Mouse (Mus musculus): ENCODE data around the gene Fam76b. TPM values are rescaled to one million over a fixed set of nuclear protein-coding genes. Genes with fewer than 3 reads are reported as not detected.
A peak's percentile ranks its signal among the peaks of the same experiment; 100 is the strongest.
"Not testable (repeated sequence)": the region's sequence is repeated elsewhere in the genome, so short reads cannot be mapped to it uniquely, and the experiment has no call there.

Fam76b gene
- total RNA-seq (2014; rRNA removed) (34.8 and 43.1 TPM in 2 replicates), polyA plus RNA-seq (2015; fragmentation: Nextera tagmentation; extraction: Ambion mirVana) (12.3 and 13.3 TPM in 2 replicates)

- Histone ChIP-seq H3K4me2 (ENCODE audit: low read depth) (peak within 1 kb of the TSS; percentile 73), H3K27me3 (ENCODE audit: insufficient read depth, low read length) (no peaks in the 10 kb centered on the region), H3K36me3 (ENCODE audit: insufficient read depth) (peaks cover 16% of the 10 kb centered on the region), H3K9ac (peak within 1 kb of the TSS; percentile 87), H3K9me3 (ENCODE audit: low read length) (no peaks in the 10 kb centered on the region), H3K4me1 (ENCODE audit: insufficient read depth) (peaks cover 12% of the 10 kb centered on the region), H3K27ac (ENCODE audit: low read depth, low read length) (peak within 1 kb of the TSS; percentile 99), H3K4me3 (ENCODE audit: low read depth, low read length) (peak within 1 kb of the TSS; percentile 67)
- no peak for TF ChIP-seq CTCF (IDR thresholded peaks at IDR 0.05; ENCODE audit: low read depth)
- ATAC-seq (peak; percentile 94), DNase-seq (peak; percentile 100)
- WGBS: 0% methylated on average over 66 of the region's 67 CpGs
Observed at GRCm38 (mm10) chr9:13827406-13828086, at the start of gene Fam76b. Gene Fam76b, plus strand, starts transcription at chr9:13827716.

DNA sequence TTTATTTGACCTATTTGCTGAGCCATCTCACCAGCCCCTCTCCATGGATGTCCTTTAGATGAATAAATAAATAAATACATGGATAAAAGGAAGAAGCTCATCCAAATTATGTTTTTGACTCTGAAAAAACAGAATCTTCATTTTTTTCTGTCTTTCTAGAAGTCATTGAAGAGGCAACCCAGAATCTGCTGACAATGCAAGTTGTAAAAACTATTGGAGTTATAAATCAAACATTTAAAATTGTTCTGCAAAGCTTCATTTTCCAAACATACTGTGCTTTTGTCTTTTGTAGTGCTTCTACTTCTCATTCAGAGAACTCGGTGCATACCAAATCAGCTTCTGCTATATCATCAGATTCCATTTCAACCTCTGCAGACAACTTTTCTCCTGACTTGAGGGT is 45.5 kb upstream of the Fam76b start:
- Histone ChIP-seq H3K4me1 (ENCODE audit: insufficient read depth) (no peaks in the 10 kb centered on the region), H3K9me3 (ENCODE audit: low read length) (no peaks in the 10 kb centered on the region), H3K4me2 (ENCODE audit: low read depth) (no peak overlapping the region), H3K9ac (no peak overlapping the region), H3K36me3 (ENCODE audit: insufficient read depth) (peaks cover 13% of the 10 kb centered on the region; the same call in 1 of the 2 replicates), H3K27me3 (ENCODE audit: insufficient read depth, low read length) (no peaks in the 10 kb centered on the region), H3K27ac (ENCODE audit: low read depth, low read length) (no peak overlapping the region), H3K4me3 (ENCODE audit: low read depth, low read length) (no peak overlapping the region)
- DNase-seq (no peak), ATAC-seq (no peak)
- WGBS: 95% methylated on average over 1 of the region's 1 CpGs
- no peak for TF ChIP-seq CTCF (IDR thresholded peaks at IDR 0.05; ENCODE audit: low read depth)

GRCm38 (mm10) chr9:13790864-13791263 is 36.7 kb upstream of the Fam76b start:
- not testable (repeated sequence) for H3K4me2 ChIP-seq (ENCODE audit: low read depth); H3K4me1 ChIP-seq (ENCODE audit: insufficient read depth); H3K9ac ChIP-seq; H3K27me3 ChIP-seq (ENCODE audit: insufficient read depth, low read length); DNase-seq; H3K27ac ChIP-seq (ENCODE audit: low read depth, low read length); H3K9me3 ChIP-seq (ENCODE audit: low read length); H3K4me3 ChIP-seq (ENCODE audit: low read depth, low read length); ATAC-seq
- WGBS: 97% methylated on average over 7 of the region's 8 CpGs
- H3K36me3 ChIP-seq (ENCODE audit: insufficient read depth): peaks cover 35% of the 10 kb centered on the region

DNA sequence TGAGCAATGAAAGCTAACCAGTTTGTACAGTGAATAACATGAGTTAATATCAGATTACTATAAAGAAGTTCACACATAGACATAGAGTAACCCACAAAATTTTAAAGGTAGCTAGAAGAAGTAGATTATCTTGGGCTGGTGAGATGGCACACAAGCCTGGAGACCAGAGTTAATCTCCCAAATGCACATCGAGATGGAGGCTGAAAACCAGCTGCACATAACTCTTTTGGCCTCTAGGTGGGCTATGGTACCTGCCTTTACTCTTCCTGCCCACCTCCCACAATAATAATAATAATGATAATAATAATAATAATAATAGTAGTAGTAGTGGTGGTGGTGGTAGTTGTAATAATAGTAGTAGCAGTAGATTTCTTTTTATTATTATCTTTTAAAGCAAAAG is 33.2 kb upstream of the Fam76b start:
- no peak for DNase-seq
- Histone ChIP-seq H3K9me3 (ENCODE audit: low read length) (no peaks in the 10 kb centered on the region), H3K27me3 (ENCODE audit: insufficient read depth, low read length) (no peaks in the 10 kb centered on the region), H3K36me3 (ENCODE audit: insufficient read depth) (peaks cover 34% of the 10 kb centered on the region), H3K9ac (no peak overlapping the region), H3K4me2 (ENCODE audit: low read depth) (no peak overlapping the region), H3K4me3 (ENCODE audit: low read depth, low read length) (no peak overlapping the region), H3K27ac (ENCODE audit: low read depth, low read length) (no peak overlapping the region), H3K4me1 (ENCODE audit: insufficient read depth) (no peaks in the 10 kb centered on the region)
- ATAC-seq: no peak
- no peak for TF ChIP-seq CTCF (IDR thresholded peaks at IDR 0.05; ENCODE audit: low read depth)
- 78% methylated on average over 1 of the region's 1 CpGs for WGBS

- Histone ChIP-seq H3K27ac (ENCODE audit: low read depth, low read length) (no peak overlapping the region), H3K4me1 (ENCODE audit: insufficient read depth) (no peaks in the 10 kb centered on the region), H3K36me3 (ENCODE audit: insufficient read depth) (peaks cover 34% of the 10 kb centered on the region), H3K9ac (no peak overlapping the region), H3K9me3 (ENCODE audit: low read length) (no peaks in the 10 kb centered on the region), H3K27me3 (ENCODE audit: insufficient read depth, low read length) (no peaks in the 10 kb centered on the region), H3K4me2 (ENCODE audit: low read depth) (no peak overlapping the region), H3K4me3 (ENCODE audit: low read depth, low read length) (no peak overlapping the region)
- WGBS: 95% methylated on average over 2 of the region's 2 CpGs
- no peak for TF ChIP-seq CTCF (IDR thresholded peaks at IDR 0.05; ENCODE audit: low read depth)
- ATAC-seq: no peak
- DNase-seq: no peak
Observed at GRCm38 (mm10) chr9:13794756-13795155, 32.8 kb upstream of the Fam76b start.

- DNase-seq (no peak), ATAC-seq (no peak)
- Histone ChIP-seq H3K4me1 (ENCODE audit: insufficient read depth) (no peaks in the 10 kb centered on the region), H3K4me2 (ENCODE audit: low read depth) (no peak overlapping the region), H3K9ac (no peak overlapping the region), H3K27ac (ENCODE audit: low read depth, low read length) (no peak overlapping the region), H3K27me3 (ENCODE audit: insufficient read depth, low read length) (no peaks in the 10 kb centered on the region), H3K4me3 (ENCODE audit: low read depth, low read length) (no peak overlapping the region), H3K9me3 (ENCODE audit: low read length) (no peaks in the 10 kb centered on the region), H3K36me3 (ENCODE audit: insufficient read depth) (peaks cover 47% of the 10 kb centered on the region)
- TF ChIP-seq CTCF (IDR thresholded peaks at IDR 0.05; ENCODE audit: low read depth): no peak
- 73% methylated on average over 1 of the region's 1 CpGs for WGBS
Observed at GRCm38 (mm10) chr9:13804480-13804879, 23.0 kb upstream of the Fam76b start.

- Histone ChIP-seq H3K4me1 (ENCODE audit: insufficient read depth) (no peaks in the 10 kb centered on the region), H3K4me2 (ENCODE audit: low read depth) (no peak overlapping the region), H3K27ac (ENCODE audit: low read depth, low read length) (no peak overlapping the region), H3K36me3 (ENCODE audit: insufficient read depth) (peaks cover 46% of the 10 kb centered on the region), H3K4me3 (ENCODE audit: low read depth, low read length) (no peak overlapping the region), H3K27me3 (ENCODE audit: insufficient read depth, low read length) (no peaks in the 10 kb centered on the region), H3K9ac (no peak overlapping the region), H3K9me3 (ENCODE audit: low read length) (no peaks in the 10 kb centered on the region)
- no peak for TF ChIP-seq CTCF (IDR thresholded peaks at IDR 0.05; ENCODE audit: low read depth)
- no peak for DNase-seq
- ATAC-seq: no peak
- 92% methylated on average over 7 of the region's 7 CpGs for WGBS
Observed at GRCm38 (mm10) chr9:13806854-13807253, 20.7 kb upstream of the Fam76b start.

Measured in forebrain, postnatal 0 days (tissue).